Mouse (Mus musculus) hematopoietic stem cell, adult 5-6 weeks (primary cell): Measurements from ENCODE around the gene Gpbar1. TPM values are rescaled to one million over a fixed set of nuclear protein-coding genes. Genes with fewer than 3 reads are reported as not detected.

Experiments used
- ATAC-seq, 2 experiments: fragments of 125-278 bp in 1 of 2; replicated peaks in 1 of 2; 2 replicates each; pipeline ENCODE4 v1.8.0; 2016 to 2017; ENCODE audit warnings: inconsistent platforms in 2 of 2, mild to moderate bottlenecking in 2 of 2, moderate number of reproducible peaks in 2 of 2, low read depth in 1 of 2, moderate TSS enrichment in 1 of 2; ENCODE audit not compliant: low FRiP score in 2 of 2, poor library complexity in 2 of 2, severe bottlenecking in 2 of 2, insufficient read depth in 1 of 2, low TSS enrichment in 1 of 2
- total RNA-seq: library from RNA; stranded (forward); fragments of 172-1452, 232-1000 nt; gene quantifications from 2 replicates; pipeline ENCODE4 v1.2.3, GENCODE M21; 2017

The Gpbar1 gene
- total RNA-seq, 1 experiment from 2014 or later: 0.15 TPM

DNA sequence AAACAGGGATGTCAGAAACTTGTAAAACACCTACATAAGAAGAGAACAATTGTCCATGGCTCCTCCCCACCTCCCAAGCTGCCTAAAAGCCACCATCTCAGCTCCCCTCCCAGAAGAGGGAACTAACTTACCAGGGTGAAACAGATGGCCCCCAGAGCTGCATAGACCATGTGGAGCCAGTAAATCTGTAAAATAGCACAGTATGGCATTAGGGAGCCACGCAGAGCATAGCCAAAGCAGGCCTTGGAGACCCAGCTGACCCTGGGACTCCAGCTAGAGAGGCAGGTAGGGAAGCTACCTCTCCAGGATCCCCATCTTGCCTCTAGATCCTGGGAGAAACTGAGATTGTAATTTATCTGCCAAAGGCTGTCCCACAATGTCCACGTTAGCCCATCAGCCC, 11.4 kb downstream of the Gpbar1 start:
- ATAC-seq: no peak

DNA sequence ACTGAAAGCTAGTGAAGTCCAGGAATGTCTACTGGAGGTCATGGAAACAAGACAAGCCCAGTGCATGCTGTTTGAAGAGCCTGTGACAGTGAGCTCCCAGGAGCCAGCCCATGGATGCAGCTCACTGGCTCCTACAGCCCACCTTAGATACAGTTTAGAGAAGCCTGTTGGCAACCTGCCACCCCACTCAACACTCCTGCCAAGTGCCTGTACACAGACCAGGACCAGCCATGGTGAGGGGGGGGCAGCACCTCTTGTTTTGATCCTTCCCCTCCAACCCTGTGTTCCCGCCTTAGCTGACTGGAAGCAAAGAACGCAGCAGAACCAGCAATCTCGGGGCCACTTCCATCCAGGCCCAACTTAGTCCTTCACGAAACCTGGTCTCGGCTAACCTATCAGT, 11.8 kb downstream of the Gpbar1 start:
- no peak for ATAC-seq

DNA sequence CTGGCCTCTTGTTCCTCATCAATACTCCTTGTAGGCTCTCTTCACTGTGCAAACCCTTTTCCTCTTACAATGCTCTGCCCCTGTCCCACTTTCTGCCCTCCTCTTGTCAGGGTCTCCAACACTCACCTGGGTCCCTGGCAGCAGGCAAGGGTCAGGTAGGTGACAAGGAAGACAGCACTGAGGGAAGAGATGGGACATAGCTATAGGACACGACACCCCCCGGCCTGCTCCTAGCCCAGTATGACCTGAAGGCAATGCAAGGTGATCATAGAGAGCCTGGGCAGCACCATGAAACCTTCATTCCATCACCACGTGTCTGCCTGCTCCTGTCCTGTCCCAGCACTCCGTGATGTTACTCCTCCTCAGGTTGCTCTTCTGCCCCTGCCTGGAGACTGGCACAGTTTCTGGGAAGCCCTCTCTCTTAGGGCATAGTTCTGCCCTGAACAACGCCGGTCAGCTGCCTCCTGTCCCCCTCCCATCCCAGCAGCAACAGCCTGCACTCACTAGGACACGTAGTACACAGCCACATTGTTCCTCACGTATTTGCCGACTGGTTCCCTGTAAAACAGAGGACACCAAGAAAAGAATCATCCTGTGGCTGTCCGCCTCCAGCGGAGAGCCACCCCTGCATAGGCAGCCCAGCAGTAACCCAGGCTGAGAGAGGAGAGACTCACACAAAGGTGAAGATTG, 14.1 kb downstream of the Gpbar1 start:
- ATAC-seq: no peak

DNA sequence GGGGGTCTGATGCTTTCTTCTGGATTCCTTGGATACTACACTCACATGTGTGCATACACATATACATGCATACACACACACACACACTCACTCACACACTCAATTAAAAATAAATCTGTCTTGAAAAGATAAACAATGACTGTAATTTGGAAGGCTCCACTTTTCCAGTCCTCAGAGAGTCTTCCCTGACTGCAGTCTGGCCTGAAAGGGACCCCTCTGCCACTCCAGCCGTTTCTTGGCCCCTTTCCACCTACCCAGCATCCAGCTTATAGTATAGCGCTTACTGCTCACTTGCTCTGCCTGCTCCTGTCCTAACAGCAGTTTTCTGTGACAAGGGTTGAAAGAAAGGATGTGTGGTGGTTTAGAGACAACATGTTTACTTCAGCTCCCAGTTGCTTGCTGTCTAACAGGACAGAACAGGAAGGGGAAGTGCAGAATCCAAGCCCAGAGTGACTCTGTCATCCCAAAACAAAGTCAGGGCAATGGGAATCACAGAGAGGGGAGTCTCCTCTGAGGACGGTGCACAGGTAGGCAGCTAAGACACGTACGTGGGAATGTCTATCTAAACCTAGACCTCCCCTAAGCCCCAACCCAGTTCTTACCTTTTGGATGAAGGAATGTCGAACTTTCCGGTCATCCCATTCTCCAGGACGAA, 15.1 kb downstream of the Gpbar1 start:
- no peak for ATAC-seq

DNA sequence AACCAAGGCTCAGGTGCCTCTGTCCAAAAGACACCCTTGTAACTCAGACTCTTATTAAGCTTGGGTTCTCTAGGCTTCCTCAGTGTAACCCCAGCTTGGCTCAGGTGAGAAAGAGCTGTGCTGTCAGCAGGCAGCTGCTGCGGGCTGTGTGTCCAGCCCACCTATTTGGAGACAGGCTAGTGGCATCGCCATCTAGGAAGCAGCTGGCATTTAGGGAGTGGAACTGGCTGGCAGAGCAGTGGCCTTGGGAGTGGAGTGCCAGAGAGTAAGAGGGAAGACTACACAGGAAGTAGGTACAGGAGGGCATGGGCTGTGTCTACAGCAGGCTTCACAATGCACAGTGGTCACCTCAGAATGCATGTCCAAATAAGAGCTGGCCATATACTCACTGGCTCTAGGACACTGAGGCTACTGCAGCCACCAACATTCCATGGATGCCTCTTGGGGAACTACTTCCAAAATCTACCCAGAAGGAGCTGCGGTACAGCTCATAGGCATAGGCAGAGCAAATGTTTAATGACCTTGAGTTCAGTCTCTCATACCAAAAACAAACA, 15.8 kb downstream of the Gpbar1 start:
- ATAC-seq: no peak

DNA sequence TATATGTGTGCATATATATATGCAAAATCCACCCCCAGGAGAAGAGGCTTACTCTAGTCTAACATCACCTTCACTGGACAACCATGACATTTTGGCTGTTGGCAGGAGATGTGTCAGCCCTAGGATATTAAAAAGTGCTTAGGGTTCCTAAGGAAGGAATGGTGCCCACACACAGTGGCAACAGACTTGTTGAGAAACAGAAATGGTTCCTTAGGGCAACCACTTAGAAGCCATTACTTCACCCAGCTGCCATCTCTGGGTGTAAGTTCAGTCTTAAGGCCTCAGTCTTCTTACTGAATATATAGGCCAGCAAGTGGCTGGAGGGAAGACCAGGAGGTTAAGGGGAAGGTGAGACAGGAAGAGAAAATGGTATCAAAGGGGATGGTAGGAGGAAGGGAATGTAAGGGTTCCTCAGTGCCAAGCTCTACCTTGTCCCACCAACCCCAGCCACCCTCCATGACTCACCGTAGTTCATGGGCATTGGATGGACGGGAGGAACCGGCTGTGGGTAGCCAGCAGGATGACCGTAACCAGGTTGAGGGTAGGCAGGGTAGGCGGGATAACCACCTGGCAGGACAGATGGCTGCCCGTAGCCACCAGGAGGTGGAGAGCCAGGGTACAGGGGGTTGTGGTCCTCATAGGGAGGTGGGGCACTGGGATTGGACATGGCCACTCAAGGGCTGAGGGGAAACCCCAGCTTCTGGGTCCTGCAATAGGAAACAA, 16.5 kb downstream of the Gpbar1 start:
- ATAC-seq: no peak

DNA sequence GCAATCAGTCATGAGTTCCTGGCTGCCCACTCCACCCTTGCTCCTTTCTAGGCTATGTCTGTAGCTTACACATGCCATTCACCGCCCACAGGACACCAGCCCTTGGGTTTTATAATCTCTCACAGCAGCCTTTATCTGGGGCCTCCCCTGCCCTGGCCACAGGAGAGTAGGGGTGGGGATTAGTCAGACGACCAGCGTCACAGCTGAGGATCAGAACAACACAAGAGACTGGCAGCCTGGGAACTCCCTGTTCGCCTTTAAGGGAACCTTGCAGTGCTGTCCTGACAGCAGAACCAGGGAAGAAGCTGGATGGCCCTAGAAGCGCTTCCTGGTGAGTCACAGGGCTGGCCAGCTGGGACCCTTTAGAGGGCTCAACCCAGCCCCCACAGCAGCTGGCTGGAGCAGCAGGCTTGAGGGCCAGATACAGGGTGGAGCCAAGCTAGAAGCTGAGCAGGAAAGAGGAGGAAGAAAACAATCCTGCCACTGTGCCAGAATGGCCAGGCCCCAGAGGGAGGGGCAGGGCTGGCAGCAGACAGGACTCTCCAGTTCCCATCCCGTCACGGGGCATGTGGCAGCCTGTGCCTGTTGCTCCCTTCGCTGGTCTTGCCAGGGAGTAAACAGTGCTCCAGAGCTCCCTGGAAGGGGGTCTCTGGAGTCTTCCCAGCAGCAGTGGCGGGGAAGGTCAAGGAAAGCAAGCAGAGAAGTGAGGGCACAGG, 17.3 kb downstream of the Gpbar1 start:
- ATAC-seq: peak; percentile 75 to 76

DNA sequence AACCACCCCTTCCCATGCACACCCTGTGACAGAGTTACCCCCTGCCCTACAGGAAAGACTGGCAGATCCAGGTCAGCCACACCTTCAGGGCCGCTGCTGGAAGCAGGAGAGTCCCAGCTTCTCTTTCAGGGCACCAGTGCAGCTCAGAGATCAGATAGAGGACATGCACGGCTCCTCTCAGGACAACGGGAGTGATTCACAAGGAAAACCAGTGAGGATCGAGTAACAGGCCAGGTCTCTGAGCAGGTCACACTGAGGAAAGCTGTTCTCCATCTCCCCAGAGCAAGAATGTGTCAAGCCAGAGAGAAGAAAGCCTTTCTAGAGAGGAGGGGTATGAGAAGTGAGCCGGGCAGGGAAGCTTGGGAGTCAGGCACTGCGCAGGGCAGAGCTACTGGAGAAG, 18.1 kb downstream of the Gpbar1 start:
- no peak for ATAC-seq

DNA sequence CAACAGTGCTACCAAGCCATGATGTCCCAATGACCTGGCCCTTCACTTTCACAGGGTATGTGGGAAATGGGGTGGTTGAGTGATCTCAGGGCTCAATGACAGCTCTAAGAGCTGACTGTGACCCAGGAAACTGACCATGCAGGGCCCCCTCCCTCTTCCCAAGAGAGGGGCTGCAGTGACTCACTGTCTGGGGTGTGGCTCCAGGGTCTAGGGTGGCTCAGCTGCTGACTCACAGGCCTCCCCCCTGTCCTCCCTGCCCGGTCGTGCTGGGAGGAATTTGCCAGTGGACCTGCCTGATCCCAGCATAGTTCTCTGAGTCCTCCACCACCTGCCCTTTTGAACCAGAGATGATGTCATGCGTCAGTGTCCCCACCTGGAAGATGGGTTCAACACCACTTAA, 18.9 kb downstream of the Gpbar1 start:
- no peak for ATAC-seq

DNA sequence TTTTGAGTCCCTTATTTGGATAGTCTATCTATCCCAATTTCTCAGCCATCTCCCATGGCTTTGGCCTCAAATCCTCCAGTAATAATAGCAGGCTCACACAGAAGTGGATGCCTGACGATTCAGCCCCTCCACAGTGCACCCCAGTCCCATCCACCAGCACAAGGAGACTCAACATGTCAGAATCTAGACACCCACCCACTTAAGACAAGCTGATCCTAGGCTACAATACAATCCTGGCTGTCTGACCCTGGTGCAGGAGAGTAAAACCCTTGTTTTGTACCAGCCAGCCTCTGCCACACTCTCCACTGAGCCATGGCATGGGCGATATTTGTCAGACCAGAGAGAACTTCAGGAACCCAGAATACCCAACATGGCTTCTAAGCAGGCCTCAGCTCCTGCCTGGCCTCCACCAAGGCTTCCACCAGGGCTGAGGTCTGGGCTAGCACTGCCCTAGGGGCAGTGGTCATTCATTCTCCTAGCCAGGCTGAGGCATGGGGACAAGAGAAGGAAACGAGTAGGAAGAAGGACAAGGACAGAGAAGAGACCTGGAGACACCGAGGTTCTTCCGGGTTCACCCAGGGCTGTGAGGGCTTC, 19.9 kb downstream of the Gpbar1 start:
- no peak for ATAC-seq

DNA sequence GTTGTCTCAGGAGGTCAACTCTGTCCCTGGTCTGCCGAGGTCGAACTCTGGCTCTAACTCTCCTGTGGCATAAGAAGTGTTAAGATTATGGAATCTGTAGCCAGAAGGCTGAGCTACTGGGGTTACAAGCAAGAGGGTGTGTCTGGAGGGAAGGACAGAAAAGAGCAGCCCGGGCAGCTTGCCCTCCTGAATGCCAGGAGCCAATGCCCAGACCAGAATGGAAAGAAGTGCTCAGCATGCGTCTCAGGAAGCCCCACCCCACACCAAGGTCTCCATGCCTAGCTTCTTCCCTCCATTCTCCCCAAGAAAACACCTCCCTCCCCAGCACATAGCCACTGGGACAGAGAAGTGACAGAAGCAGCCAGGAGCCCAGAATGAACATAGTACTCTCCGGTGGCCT, 20.6 kb downstream of the Gpbar1 start:
- no peak for ATAC-seq

DNA sequence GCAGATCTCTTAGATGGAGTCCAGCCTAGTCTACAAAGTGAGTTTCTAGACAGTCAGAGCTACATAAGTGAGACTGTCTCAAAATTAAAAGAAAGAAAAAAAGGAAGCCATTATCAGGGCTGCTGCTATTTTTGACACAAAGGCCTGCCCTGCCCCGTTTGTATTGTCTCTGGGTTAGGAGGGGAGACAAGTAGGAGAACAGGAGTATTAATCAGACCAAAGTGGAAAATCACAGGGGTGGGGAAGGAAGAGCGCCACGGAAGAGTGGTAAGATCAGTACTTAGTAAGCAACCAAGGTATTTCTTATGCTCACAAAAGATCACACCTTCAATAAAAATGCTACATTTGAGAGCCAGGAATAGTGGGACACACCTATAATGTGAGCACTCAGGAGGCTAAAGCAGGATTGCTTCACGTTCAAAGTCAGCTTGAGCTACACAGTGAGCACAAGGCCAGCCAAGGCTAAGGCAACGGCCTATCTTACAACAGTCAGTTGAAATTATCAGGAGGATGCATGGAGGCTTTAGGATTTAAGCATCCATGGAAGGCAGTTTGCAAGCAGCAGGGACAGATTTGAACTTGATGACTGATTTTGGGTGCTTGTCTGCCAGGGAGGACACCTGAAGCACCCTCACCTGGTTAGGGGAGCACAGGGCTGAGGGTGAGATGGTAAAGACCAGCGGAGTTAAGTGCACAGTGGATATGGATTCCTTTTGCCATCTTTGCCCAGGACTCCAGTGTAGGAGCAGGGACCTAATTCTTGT, 22.2 kb downstream of the Gpbar1 start:
- no peak for ATAC-seq

DNA sequence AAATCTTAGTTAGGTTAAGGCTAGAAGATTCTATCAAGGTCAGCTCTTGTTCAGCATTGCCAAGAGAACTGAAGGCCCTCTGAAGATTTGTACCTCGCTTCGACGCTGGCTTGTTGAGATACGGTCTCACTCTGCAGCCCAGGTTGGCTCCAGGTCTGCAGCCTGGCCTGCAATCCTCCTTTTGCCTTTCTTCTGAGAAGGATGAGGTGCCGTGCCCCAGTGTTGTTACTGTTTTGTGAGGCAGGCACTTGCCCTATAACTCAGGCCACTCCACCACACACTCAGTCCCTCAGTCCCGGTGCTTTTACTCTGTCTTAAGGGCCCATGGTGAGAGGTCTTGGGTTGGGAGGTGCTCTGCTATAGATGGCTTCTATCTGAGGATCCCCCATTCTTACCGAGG, 23.9 kb downstream of the Gpbar1 start:
- ATAC-seq: no peak

DNA sequence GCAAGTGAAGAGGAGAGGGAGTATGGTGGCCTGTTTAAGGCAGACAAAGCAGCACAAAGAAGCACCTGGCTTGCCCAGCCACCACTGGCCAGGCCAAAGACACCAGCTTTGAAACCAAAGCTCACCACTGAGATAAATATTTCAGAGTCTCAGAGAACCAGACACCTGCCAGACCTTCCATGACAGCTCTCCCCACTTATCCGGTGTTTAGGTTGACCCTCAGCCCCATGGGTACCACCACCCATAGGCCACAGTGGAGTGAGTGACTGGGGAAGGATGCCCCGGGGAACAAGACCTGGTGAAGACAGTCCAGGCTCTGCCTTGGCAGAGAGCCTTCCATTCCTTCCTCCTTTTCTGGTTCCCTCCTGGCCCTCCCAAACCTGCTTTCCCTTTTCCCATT, 24.5 kb downstream of the Gpbar1 start:
- no peak for ATAC-seq

DNA sequence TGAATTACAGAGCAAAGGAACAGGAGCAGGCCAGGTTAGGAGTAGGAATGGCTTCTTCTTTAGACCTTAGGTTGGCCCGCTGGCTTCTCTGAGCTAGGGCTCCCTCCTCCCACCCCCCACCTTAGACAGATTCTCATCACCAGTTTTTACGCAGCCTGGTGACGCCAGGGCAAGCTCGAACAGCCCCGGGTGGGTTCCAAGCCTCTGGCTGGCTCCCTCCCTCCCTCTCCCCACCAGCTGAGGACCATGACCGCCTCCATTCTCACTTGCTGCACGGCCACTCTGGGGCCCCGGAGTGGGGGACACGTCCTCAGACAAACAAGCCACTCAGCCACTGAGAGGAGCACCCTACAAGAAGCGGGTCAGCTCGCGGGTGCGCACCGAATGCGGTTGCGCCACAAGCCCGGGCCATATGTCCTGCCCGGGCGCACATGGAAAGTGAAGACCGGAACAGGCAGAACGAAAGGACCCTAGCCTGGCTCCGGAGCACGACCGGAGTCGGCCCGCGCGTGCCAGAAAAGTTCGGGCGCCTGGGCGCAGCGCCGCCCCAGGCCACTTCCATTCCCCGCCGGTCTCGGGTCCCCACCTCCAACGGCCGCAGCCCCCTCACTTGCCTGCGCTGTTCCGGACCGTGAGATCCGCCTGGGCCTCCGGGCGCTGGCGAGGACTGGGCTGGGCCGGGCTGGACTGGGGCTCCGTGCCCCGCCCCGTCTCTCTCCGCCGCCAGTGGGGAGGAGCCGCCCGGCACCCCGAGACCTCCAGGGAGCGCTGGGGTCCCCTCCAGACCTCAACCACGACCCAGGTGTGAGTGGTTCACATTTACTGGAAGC, 25.4 kb downstream of the Gpbar1 start:
- peak; percentile 54 to 74 for ATAC-seq

DNA sequence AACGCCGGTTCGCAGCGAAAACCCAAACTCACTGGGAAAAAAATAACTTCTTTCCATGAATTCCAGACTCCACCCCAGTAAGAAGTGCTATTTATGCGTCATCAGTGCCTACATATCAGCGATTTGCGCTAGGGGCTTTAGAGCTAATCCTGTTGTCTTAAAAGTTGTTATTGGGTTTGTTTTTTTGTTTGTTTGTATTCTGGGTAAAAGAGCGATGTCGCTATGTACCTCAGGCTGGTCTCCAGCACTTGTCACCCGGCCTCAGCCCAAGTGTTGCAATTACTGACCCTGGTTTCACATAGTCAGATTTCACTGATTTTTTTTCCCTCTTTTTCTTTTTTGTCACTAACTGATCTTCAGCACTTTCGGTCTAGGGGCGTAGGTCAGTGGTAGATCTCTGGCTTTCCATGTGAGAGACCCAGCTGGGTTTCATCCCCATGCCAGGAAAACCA, 26.0 kb downstream of the Gpbar1 start:
- ATAC-seq: no peak; a peak in 1 of 4 replicates
